Mouse (Mus musculus): ENCODE measurements around the gene Drosha. TPM values are rescaled to one million over a fixed set of nuclear protein-coding genes. Genes with fewer than 3 reads are reported as not detected.
A peak's percentile ranks its signal among the peaks of the same experiment; 100 is the strongest.

Gene Drosha
- polyA plus RNA-seq, 1 experiment = 10.0 TPM

DNA sequence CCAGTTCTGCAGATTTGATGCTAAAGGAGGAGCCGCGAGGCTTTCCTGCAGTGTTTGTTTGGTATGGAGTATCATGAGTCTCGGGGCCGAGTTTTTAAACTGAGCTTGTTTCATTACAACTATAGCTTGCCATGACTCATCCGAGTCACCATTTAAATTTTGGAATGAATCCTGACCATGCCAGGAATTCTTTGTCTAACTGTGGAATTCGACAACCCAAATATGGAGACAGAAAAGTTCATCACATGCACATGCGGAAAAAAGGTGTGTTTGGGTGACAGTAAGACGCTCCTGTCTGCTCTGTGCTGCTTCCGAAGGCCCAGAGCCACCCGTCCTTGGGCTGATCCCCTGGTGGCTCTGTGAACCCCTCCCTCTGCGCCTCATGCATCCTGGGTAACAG lies 65.3 kb downstream of the Drosha start:
- Histone ChIP-seq H3K4me1 (ENCODE audit: control insufficient read depth, insufficient read depth, insufficient read length) (no peaks in the 10 kb centered on the region), H3K4me3 (ENCODE audit: extremely low read depth, insufficient read depth, insufficient read length) (no peak overlapping the region), H3K36me3 (ENCODE audit: control insufficient read depth, insufficient read depth, low read length) (peaks cover 17% of the 10 kb centered on the region), H3K27me3 (ENCODE audit: control insufficient read depth, insufficient read depth, low read length) (no peaks in the 10 kb centered on the region), H3K27ac (ENCODE audit: insufficient read depth, low read length) (no peak overlapping the region)
- WGBS = 96% methylated on average over 11 of the region's 11 CpGs
- TF ChIP-seq POLR2A (IDR thresholded peaks at IDR 0.05; ENCODE audit: low read depth, low read length) (no peak), CTCF (IDR thresholded peaks at IDR 0.05; ENCODE audit: extremely low read depth, insufficient read depth, insufficient read length, insufficient replicate concordance) (no peak)
- no peak for DNase-seq (ENCODE audit: low read depth in 1 of 2, low spot score in 2 of 2)

DNA sequence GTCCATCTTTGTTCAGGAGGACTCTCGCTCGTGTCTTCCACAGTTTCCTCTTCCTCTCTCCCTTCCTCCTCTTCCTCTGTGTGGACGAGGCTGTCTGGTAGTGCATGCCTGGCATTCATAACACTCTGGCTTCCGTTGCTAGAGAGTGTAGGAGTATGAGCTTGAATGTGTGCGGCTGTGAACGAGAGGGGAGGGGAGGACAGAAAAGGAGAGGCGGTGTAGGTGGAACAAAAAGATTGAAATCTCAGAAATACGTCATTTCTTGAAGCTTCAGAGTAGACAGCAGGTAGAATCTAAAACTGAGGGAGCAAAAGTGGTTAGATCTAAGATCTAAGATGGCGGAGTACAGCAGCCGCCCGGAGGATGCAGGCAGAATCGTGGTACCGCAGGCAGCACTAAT lies 70.8 kb downstream of the Drosha start:
- Histone ChIP-seq H3K4me3 (ENCODE audit: extremely low read depth, insufficient read depth, insufficient read length) (no peak overlapping the region), H3K27ac (ENCODE audit: insufficient read depth, low read length) (no peak overlapping the region), H3K4me1 (ENCODE audit: control insufficient read depth, insufficient read depth, insufficient read length) (no peaks in the 10 kb centered on the region), H3K36me3 (ENCODE audit: control insufficient read depth, insufficient read depth, low read length) (peaks cover 7% of the 10 kb centered on the region), H3K27me3 (ENCODE audit: control insufficient read depth, insufficient read depth, low read length) (no peaks in the 10 kb centered on the region)
- TF ChIP-seq CTCF (IDR thresholded peaks at IDR 0.05; ENCODE audit: extremely low read depth, insufficient read depth, insufficient read length, insufficient replicate concordance) = no peak
- no peak for TF ChIP-seq POLR2A (IDR thresholded peaks at IDR 0.05; ENCODE audit: low read depth, low read length)
- DNase-seq (ENCODE audit: low read depth in 1 of 2, low spot score in 2 of 2) = peak in 1 of 2 experiments; percentile 9
- 81% methylated on average over 13 of the region's 13 CpGs for WGBS

DNA sequence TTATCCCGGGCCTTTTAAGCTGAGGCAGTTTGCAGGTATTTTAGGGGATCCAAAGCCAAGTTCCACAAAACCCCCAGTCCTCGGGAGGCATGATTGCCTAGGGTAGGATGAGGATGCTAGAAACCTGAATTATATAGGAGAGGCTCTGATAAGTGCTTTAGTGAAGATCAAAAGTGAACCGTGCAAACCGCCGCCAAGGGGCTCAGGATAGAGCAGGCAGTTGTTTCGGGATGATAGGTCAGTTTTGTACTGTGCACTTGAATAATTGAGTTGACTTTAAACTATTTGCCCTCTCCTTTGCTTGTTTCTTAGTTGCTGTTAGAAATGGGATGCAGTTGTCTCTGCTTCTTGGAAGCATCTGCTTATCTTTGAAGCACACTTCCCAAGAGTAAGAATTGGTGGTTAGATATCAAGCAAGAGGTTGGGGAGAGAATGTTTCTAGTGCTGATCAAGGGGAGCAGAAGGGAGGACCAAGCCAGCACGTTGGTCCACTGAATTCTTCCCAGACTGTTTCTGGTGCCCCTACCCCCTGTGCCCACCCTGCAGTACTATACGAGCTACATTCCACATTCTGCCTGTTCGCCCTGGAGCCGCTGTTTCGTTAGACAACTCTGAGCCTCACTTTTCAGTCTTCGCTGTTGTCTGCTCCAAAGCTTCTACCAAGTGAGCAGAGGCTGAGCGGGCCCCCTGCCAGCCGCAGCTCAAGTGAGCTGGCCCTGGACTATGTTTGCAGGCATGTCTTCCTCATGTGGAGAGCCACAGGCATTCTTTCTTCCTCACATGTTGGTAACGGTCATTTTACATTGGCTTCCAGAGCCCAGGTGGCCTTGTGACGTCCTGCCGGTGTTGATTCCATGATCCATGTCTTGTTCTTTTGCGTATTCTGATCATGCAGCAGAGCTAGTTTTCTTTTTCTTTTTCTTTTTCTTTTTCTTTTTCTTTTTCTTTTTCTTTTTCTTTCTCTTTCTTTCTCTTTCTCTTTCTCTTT lies 71.7 kb downstream of the Drosha start:
- H3K4me3 ChIP-seq (ENCODE audit: extremely low read depth, insufficient read depth, insufficient read length) = no peak overlapping the region
- H3K27ac ChIP-seq (ENCODE audit: insufficient read depth, low read length) = no peak overlapping the region
- no peak for DNase-seq (ENCODE audit: low read depth in 1 of 2, low spot score in 2 of 2)
- H3K27me3 ChIP-seq (ENCODE audit: control insufficient read depth, insufficient read depth, low read length) = no peaks in the 10 kb centered on the region
- TF ChIP-seq POLR2A (IDR thresholded peaks at IDR 0.05; ENCODE audit: low read depth, low read length) (no peak), CTCF (IDR thresholded peaks at IDR 0.05; ENCODE audit: extremely low read depth, insufficient read depth, insufficient read length, insufficient replicate concordance) (no peak)
- WGBS = 84% methylated on average over 18 of the region's 18 CpGs
- no peaks in the 10 kb centered on the region for H3K4me1 ChIP-seq (ENCODE audit: control insufficient read depth, insufficient read depth, insufficient read length)
- peaks cover 7% of the 10 kb centered on the region for H3K36me3 ChIP-seq (ENCODE audit: control insufficient read depth, insufficient read depth, low read length)

- 94% methylated on average over 8 of the region's 8 CpGs for WGBS
Measured at GRCm38 (mm10) chr15:12897831-12898230, 73.2 kb downstream of the Drosha start.

DNA sequence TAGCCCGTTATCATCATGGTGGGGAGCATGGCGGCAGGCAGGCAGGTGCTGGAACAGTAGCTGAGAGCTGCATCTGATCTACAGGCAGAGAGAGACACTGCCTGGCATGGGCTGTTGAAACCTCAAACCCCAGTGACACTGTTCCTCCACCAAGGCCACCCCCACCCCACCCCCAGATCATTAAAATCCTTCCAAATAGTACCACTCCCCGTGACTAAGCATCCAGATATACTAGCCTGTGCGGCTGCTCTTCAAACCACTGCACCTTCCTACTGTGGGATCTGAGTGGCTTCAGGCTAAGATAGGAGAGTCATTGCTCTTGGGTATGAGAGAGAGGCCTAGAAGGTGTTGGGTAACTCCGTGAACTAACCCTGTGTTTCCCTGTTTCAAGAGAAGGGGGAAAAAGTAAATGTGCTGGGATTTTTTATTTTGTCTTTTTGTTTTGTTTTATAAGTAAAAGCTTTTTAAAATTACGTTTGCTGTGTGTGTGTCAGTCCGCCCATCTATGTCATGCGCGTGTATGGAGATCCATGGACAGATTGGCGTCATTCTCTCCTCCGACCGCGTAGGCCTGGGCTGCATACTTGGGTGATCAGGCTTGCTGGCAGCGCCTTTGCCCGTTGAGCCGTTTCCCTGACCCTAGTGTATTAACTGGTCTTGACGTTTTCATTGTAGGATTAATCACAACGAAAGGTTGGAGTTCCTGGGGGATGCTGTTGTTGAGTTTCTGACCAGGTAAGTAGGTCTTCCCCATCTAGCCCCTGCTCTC lies 76.0 kb downstream of the Drosha start:
- DNase-seq (ENCODE audit: low read depth in 1 of 2, low spot score in 2 of 2) = no peak
- 95% methylated on average over 18 of the region's 18 CpGs for WGBS

More at GRCm38 (mm10) chr15:12897831-12898230, 73.2 kb downstream of the Drosha start:
- no peaks in the 10 kb centered on the region for H3K27me3 ChIP-seq (ENCODE audit: control insufficient read depth, insufficient read depth, low read length)
- DNase-seq (ENCODE audit: low read depth in 1 of 2, low spot score in 2 of 2) = no peak
- TF ChIP-seq POLR2A (IDR thresholded peaks at IDR 0.05; ENCODE audit: low read depth, low read length) = no peak
- no peak for TF ChIP-seq CTCF (IDR thresholded peaks at IDR 0.05; ENCODE audit: extremely low read depth, insufficient read depth, insufficient read length, insufficient replicate concordance)
- no peaks in the 10 kb centered on the region for H3K4me1 ChIP-seq (ENCODE audit: control insufficient read depth, insufficient read depth, insufficient read length)
- H3K27ac ChIP-seq (ENCODE audit: insufficient read depth, low read length) = no peak overlapping the region
- peaks cover 7% of the 10 kb centered on the region for H3K36me3 ChIP-seq (ENCODE audit: control insufficient read depth, insufficient read depth, low read length)
- H3K4me3 ChIP-seq (ENCODE audit: extremely low read depth, insufficient read depth, insufficient read length) = no peak overlapping the region

GRCm38 (mm10) chr15:12901197-12901570 lies 76.6 kb downstream of the Drosha start:
- no peak overlapping the region for H3K4me3 ChIP-seq (ENCODE audit: extremely low read depth, insufficient read depth, insufficient read length)
- H3K27ac ChIP-seq (ENCODE audit: insufficient read depth, low read length) = no peak overlapping the region
- no peak for DNase-seq (ENCODE audit: low read depth in 1 of 2, low spot score in 2 of 2)
- H3K4me1 ChIP-seq (ENCODE audit: control insufficient read depth, insufficient read depth, insufficient read length) = no peaks in the 10 kb centered on the region
- H3K27me3 ChIP-seq (ENCODE audit: control insufficient read depth, insufficient read depth, low read length) = no peaks in the 10 kb centered on the region
- WGBS = 94% methylated on average over 8 of the region's 8 CpGs
- TF ChIP-seq CTCF (IDR thresholded peaks at IDR 0.05; ENCODE audit: extremely low read depth, insufficient read depth, insufficient read length, insufficient replicate concordance) (no peak), POLR2A (IDR thresholded peaks at IDR 0.05; ENCODE audit: low read depth, low read length) (no peak)
- peaks cover 9% of the 10 kb centered on the region for H3K36me3 ChIP-seq (ENCODE audit: control insufficient read depth, insufficient read depth, low read length)

More for the DNA sequence above, 76.0 kb downstream of the Drosha start:
- Histone ChIP-seq H3K4me1 (ENCODE audit: control insufficient read depth, insufficient read depth, insufficient read length) (no peaks in the 10 kb centered on the region), H3K27ac (ENCODE audit: insufficient read depth, low read length) (no peak overlapping the region), H3K27me3 (ENCODE audit: control insufficient read depth, insufficient read depth, low read length) (no peaks in the 10 kb centered on the region), H3K4me3 (ENCODE audit: extremely low read depth, insufficient read depth, insufficient read length) (no peak overlapping the region), H3K36me3 (ENCODE audit: control insufficient read depth, insufficient read depth, low read length) (peaks cover 9% of the 10 kb centered on the region)
- TF ChIP-seq CTCF (IDR thresholded peaks at IDR 0.05; ENCODE audit: extremely low read depth, insufficient read depth, insufficient read length, insufficient replicate concordance) (no peak), POLR2A (IDR thresholded peaks at IDR 0.05; ENCODE audit: low read depth, low read length) (no peak)
